Mouse (Mus musculus) liver, embryonic 14.5 days (tissue): Measurements from ENCODE around the gene Ap2m1. TPM values are rescaled to one million over a fixed set of nuclear protein-coding genes. Genes with fewer than 3 reads are reported as not detected.
A peak's percentile ranks its signal among the peaks of the same experiment; 100 is the strongest.

ENCODE experiments used
- ATAC-seq: fragments of 200-750 bp; cut with Nextera tagmentation; 2 replicates; pipeline ENCODE4 v1.8.0; 2017; ENCODE audit warnings: moderate number of reproducible peaks, mild to moderate bottlenecking, moderate library complexity; ENCODE audit not compliant: insufficient read depth
- DNase-seq, 3 experiments: peaks; one replicate each; pipeline ENCODE4 v3.0.0-alpha.2; 2012 to 2013; ENCODE audit warnings: low read depth in 3 of 3, low spot score in 3 of 3
- H3K27ac ChIP-seq: fragments of 300-500 bp; sonication (generic); 2 replicates; pipeline ENCODE4 v1.5.1; 2014; ENCODE audit warnings: moderate library complexity, mild to moderate bottlenecking, control low read depth, inconsistent platforms
- H3K27me3 ChIP-seq: fragments of 300-500 bp; sonication (generic); 2 replicates; pipeline ENCODE4 v1.6.1; 2014; ENCODE audit warnings: mild to moderate bottlenecking, low read length, moderate library complexity; ENCODE audit not compliant: control insufficient read depth, insufficient read depth
- H3K36me3 ChIP-seq: fragments of 300-500 bp; sonication (generic); replicated peaks from 2 replicates; pipeline ENCODE4 v1.6.1; 2014; ENCODE audit warnings: low read depth; ENCODE audit not compliant: control insufficient read depth, insufficient read depth
- H3K4me1 ChIP-seq, 2 experiments: fragments of 200-500 bp in 1 of 2; fragments of 300-500 bp in 1 of 2; sonication (generic) in 1 of 2; replicated peaks; 2 replicates each; pipeline ENCODE4 v1.6.1; 2012 to 2014; ENCODE audit warnings: antibody characterized with exemption in 1 of 2, inconsistent platforms in 1 of 2, low read length in 1 of 2; ENCODE audit not compliant: control insufficient read depth in 2 of 2, insufficient read depth in 2 of 2
- H3K4me2 ChIP-seq: fragments of 300-500 bp; sonication (generic); 2 replicates; pipeline ENCODE4 v1.6.1; 2014; ENCODE audit warnings: low read depth, mild to moderate bottlenecking, control low read depth, moderate library complexity
- H3K4me3 ChIP-seq, 2 experiments: fragments of 200-500 bp in 1 of 2; fragments of 300-500 bp in 1 of 2; sonication (generic) in 1 of 2; 2 replicates each; pipeline ENCODE4 v1.5.1; 2012 to 2014; ENCODE audit warnings: low read depth in 2 of 2, low read length in 2 of 2, mild to moderate bottlenecking in 2 of 2, control low read depth in 1 of 2, inconsistent platforms in 1 of 2, moderate library complexity in 1 of 2; ENCODE audit not compliant: insufficient read depth in 1 of 2
- H3K9ac ChIP-seq: fragments of 300-500 bp; sonication (generic); replicated peaks from 2 replicates; pipeline ENCODE4 v1.6.1; 2014; ENCODE audit warnings: mild to moderate bottlenecking, control low read depth, moderate library complexity
- H3K9me3 ChIP-seq: fragments of 300-500 bp; sonication (generic); 2 replicates; pipeline ENCODE4 v1.6.1; 2016; ENCODE audit warnings: low read length, mixed read lengths; ENCODE audit not compliant: control insufficient read depth
- CTCF ChIP-seq: IDR thresholded peaks from 2 replicates; pipeline ENCODE4 v1.5.1; 2016; ENCODE audit warnings: antibody characterized with exemption, low read depth, control low read depth
- EP300 ChIP-seq: IDR thresholded peaks from 2 replicates; pipeline ENCODE4 v1.6.1; 2016; ENCODE audit warnings: antibody characterized with exemption, low read depth
- WGBS: fragments of 180-500 bp; shearing (Covaris S2); extraction: QIAGEN DNeasy Blood & Tissue Kit; methylation state at CpG from one replicate; pipeline ENCODE4 v1.1.7; 2014; ENCODE audit not compliant: insufficient replicate concordance; 5-methylcytosine and 5-hydroxymethylcytosine counted together
- polyA plus RNA-seq, 2 experiments: library from polyadenylated mRNA; depleted of rRNA in 1 of 2; stranded (reverse) in 1 of 2; unstranded in 1 of 2; fragments of >200 nt; fragmentation: Nextera tagmentation in 1 of 2; extraction: Ambion mirVana in 1 of 2; gene quantifications; 2 replicates each; pipeline versions ENCODE4 v1.2.1 to v1.2.3; 2012 to 2014

Ap2m1 gene
- polyA plus RNA-seq, 2 experiments, result 268 to 364 TPM

GRCm38 (mm10) chr16:20555000-20555399 is 19.7 kb downstream of the Ap2m1 start:
- ATAC-seq, result no peak
- Histone ChIP-seq H3K4me1 (no peaks in the 10 kb centered on the region), H3K9ac (no peak overlapping the region), H3K27me3 (no peaks in the 10 kb centered on the region), H3K4me3 (no peak overlapping the region), H3K4me2 (no peak overlapping the region), H3K27ac (no peak overlapping the region), H3K9me3 (no peaks in the 10 kb centered on the region), H3K36me3 (peaks cover 41% of the 10 kb centered on the region)
- TF ChIP-seq CTCF, result no peak
- no peak for TF ChIP-seq EP300
- no peak for DNase-seq
- WGBS, result 70% methylated on average over 6 of the region's 6 CpGs

GRCm38 (mm10) chr16:20557381-20557780 is 22.1 kb downstream of the Ap2m1 start:
- Histone ChIP-seq H3K36me3 (peaks cover 40% of the 10 kb centered on the region), H3K27ac (no peak overlapping the region), H3K4me2 (no peak overlapping the region), H3K9me3 (no peaks in the 10 kb centered on the region), H3K4me1 (no peaks in the 10 kb centered on the region), H3K27me3 (no peaks in the 10 kb centered on the region), H3K4me3 (no peak overlapping the region), H3K9ac (no peak overlapping the region)
- WGBS, result 80% methylated on average over 7 of the region's 7 CpGs
- TF ChIP-seq CTCF (no peak), EP300 (no peak)
- no peak for ATAC-seq
- no peak for DNase-seq

DNA sequence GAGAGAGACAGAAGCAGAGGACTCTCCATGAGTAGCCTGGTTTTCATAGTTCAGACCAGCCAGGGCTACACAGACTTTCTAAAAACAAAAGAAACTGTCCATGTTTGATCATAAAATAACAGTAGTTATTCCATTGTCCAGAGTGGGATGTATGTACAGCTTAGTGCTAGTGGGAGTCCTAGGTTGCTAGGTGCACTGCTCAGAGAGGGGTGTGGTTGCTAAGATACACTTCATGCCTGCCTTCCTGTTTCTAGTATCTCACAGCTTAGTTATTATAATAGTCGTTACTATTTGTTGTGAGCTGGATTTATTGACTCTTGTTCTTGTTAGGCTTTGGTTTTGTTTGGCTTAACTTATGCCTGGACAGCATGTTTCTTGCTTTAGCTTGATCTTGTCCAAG is 29.8 kb downstream of the Ap2m1 start:
- Histone ChIP-seq H3K4me3 (no peak overlapping the region), H3K27me3 (no peaks in the 10 kb centered on the region), H3K9ac (no peak overlapping the region), H3K27ac (no peak overlapping the region), H3K4me2 (no peak overlapping the region), H3K4me1 (no peaks in the 10 kb centered on the region), H3K9me3 (no peaks in the 10 kb centered on the region), H3K36me3 (peaks cover 16% of the 10 kb centered on the region)
- WGBS, result 45% methylated on average over 1 of the region's 1 CpGs
- no peak for DNase-seq
- TF ChIP-seq CTCF, result no peak
- TF ChIP-seq EP300, result no peak
- no peak for ATAC-seq

DNA sequence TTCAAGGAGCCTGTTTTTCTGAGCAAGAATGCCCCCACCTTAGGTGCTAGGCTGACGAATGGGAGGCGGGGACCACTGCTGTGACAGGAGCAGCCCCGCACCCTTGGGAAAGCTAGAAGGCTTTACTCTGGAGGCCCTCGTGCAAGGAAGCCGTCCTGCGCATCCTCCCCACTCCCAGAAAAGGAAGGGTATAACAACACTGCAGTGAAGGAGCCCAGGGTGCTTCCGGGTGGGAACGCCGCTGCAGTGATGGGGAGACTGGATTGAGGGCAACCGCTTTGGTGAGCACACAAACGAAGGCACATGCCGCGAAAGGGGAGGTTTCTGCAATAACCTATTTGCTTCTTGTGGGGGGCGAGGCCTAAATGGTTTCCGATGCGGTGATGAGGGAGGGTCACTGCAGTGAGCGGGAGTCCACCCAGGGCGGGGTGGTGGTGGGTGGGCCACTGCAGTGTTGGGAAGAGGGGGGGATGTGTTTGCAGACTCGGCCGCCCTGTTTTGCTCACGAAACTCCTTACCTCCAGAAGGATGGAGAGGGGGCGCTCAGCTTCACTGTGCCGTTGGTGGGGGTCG is 54.2 kb downstream of the Ap2m1 start, which contains the start of gene Vwa5b2:
Vwa5b2 (plus strand) TSS at position 106 of the 573 bp plus-strand sequence.
- 3% methylated on average over 24 of the region's 24 CpGs for WGBS
- no peak within 1 kb of the TSS for H3K27ac ChIP-seq
- peaks cover 3 to 6% of the 10 kb centered on the region in 2 experiments; a peak in 3 of 4 replicates for H3K4me1 ChIP-seq
- TF ChIP-seq EP300 (no peak), CTCF (no peak)
- ATAC-seq (no peak), DNase-seq (no peak)
- peak within 1 kb of the TSS; percentile 26 to 39 for H3K4me3 ChIP-seq
- H3K36me3 ChIP-seq, result no peaks in the 10 kb centered on the region
- peak within 1 kb of the TSS; percentile 60 for H3K4me2 ChIP-seq
- H3K9ac ChIP-seq, result no peak within 1 kb of the TSS
- no peaks in the 10 kb centered on the region for H3K9me3 ChIP-seq
- peaks cover 63% of the 10 kb centered on the region for H3K27me3 ChIP-seq

- Histone ChIP-seq H3K4me2 (peak overlapping the region; percentile 60), H3K9me3 (no peaks in the 10 kb centered on the region), H3K4me1 (peaks cover 3 to 10% of the 10 kb centered on the region in 2 experiments; a peak in 3 of 4 replicates), H3K27me3 (peaks cover 63% of the 10 kb centered on the region), H3K4me3 (peak overlapping the region; percentile 26 to 39), H3K9ac (no peak overlapping the region), H3K36me3 (no peaks in the 10 kb centered on the region), H3K27ac (no peak overlapping the region)
- no peak for DNase-seq
- TF ChIP-seq EP300, result no peak
- no peak for TF ChIP-seq CTCF
- under 1% methylated on average over 39 of the region's 39 CpGs for WGBS
- ATAC-seq, result no peak
These were observed 54.8 kb downstream of the Ap2m1 start for GRCm38 (mm10) chr16:20589939-20590679.
